Mouse (Mus musculus) midbrain, embryonic 16.5 days (tissue): Measurements from ENCODE around the gene Mnd1. TPM values are rescaled to one million over a fixed set of nuclear protein-coding genes. Genes with fewer than 3 reads are reported as not detected.

Source experiments
- ATAC-seq: fragments of 200-750 bp; cut with Nextera tagmentation; 2 replicates; pipeline ENCODE4 v1.8.0; 2017; ENCODE audit warnings: moderate TSS enrichment
- H3K27ac ChIP-seq: fragments of 300-500 bp; sonication (generic); 2 replicates; pipeline ENCODE4 v1.5.1; 2014; ENCODE audit warnings: mild to moderate bottlenecking, low read length, mixed read lengths
- H3K27me3 ChIP-seq: fragments of 300-500 bp; sonication (generic); 2 replicates; pipeline ENCODE4 v1.6.1; 2014; ENCODE audit warnings: low read depth, low read length, mixed read lengths; ENCODE audit not compliant: control insufficient read depth, insufficient read depth
- H3K36me3 ChIP-seq: fragments of 300-500 bp; sonication (generic); 2 replicates; pipeline ENCODE4 v1.6.1; 2014; ENCODE audit warnings: mild to moderate bottlenecking, low read length, moderate library complexity, mixed read lengths; ENCODE audit not compliant: control insufficient read depth, insufficient read depth
- H3K4me1 ChIP-seq: fragments of 300-500 bp; sonication (generic); 2 replicates; pipeline ENCODE4 v1.6.1; 2014; ENCODE audit warnings: mild to moderate bottlenecking, low read length, mixed read lengths; ENCODE audit not compliant: control insufficient read depth, insufficient read depth
- H3K4me2 ChIP-seq: fragments of 300-500 bp; sonication (generic); 2 replicates; pipeline ENCODE4 v1.6.1; 2014; ENCODE audit warnings: mild to moderate bottlenecking, low read length, mixed read lengths
- H3K4me3 ChIP-seq: fragments of 300-500 bp; sonication (generic); 2 replicates; pipeline ENCODE4 v1.5.1; 2014; ENCODE audit warnings: low read depth, mild to moderate bottlenecking, low read length, moderate library complexity, mixed read lengths
- H3K9ac ChIP-seq: fragments of 300-500 bp; sonication (generic); 2 replicates; pipeline ENCODE4 v1.6.1; 2014; ENCODE audit warnings: low read depth, low read length, mixed read lengths
- H3K9me3 ChIP-seq: fragments of 300-500 bp; sonication (generic); replicated peaks from 2 replicates; pipeline ENCODE4 v1.6.1; 2014; ENCODE audit warnings: mild to moderate bottlenecking, low read length, mixed read lengths; ENCODE audit not compliant: control insufficient read depth, poor library complexity, severe bottlenecking
- WGBS: fragments of 180-500 bp; shearing (Covaris S2); extraction: QIAGEN DNeasy Blood & Tissue Kit; methylation state at CpG from one replicate; pipeline ENCODE4 v1.1.7; 2014; 5-methylcytosine and 5-hydroxymethylcytosine counted together
- polyA plus RNA-seq: library from polyadenylated mRNA; unstranded; fragments of >200 nt; fragmentation: Nextera tagmentation; extraction: Ambion mirVana; gene quantifications from 2 replicates; pipeline ENCODE4 v1.2.1, GENCODE M21; 2015

Mnd1 gene
- polyA plus RNA-seq, 1 experiment from 2014 or later: 1.4 TPM

DNA sequence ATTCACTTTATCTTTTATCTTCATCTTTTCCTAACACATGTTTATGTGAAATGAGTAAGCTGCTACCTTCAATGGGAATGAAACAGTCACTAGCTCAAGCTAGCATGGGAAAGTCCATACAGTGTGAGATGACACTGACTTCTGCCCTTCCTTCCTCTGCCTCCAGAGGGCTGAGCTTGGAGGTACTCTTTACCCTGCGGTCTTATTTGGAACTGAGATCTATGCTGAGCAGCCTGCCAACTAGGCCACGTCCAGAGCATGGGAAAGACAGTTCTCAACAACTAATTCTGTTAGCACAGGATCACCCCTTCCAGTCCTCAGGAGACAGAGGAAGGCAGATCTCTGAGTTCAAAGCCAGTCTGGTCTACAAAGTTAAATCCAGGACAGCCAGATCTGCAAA lies 64.6 kb downstream of the Mnd1 start:
- no peak overlapping the region for H3K4me2 ChIP-seq
- no peak overlapping the region for H3K4me3 ChIP-seq
- ATAC-seq: no peak
- WGBS: 38% methylated on average over 2 of the region's 2 CpGs
- no peaks in the 10 kb centered on the region for H3K36me3 ChIP-seq
- H3K9me3 ChIP-seq: no peaks in the 10 kb centered on the region
- no peak overlapping the region for H3K9ac ChIP-seq
- no peaks in the 10 kb centered on the region for H3K27me3 ChIP-seq
- H3K27ac ChIP-seq: no peak overlapping the region
- H3K4me1 ChIP-seq: no peaks in the 10 kb centered on the region; the same call in 1 of the 2 replicates

DNA sequence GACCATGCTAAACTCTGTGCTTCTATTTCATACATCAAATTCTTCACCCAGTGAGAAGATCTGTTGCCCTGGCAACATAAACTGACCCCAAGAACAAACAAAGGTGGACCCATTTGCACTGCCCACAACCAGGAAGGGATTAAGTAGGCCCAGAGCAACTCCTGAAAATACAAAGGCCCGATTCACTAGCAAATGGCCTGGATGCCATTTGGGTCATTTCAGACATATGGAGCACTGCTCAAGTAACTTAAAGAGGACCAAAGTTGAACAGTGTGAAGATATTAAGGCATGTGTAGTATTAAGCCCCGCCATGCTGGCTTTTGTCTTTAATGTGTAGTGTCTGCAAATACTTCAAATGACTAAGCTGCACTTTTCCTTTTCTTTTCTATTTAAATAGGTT lies 68.7 kb downstream of the Mnd1 start:
- Histone ChIP-seq H3K36me3 (no peaks in the 10 kb centered on the region), H3K9ac (no peak overlapping the region), H3K27ac (no peak overlapping the region), H3K27me3 (no peaks in the 10 kb centered on the region), H3K4me3 (no peak overlapping the region), H3K4me1 (no peaks in the 10 kb centered on the region; the same call in 1 of the 2 replicates), H3K9me3 (no peaks in the 10 kb centered on the region), H3K4me2 (no peak overlapping the region)
- 32% methylated on average over 2 of the region's 2 CpGs for WGBS
- ATAC-seq: no peak

DNA sequence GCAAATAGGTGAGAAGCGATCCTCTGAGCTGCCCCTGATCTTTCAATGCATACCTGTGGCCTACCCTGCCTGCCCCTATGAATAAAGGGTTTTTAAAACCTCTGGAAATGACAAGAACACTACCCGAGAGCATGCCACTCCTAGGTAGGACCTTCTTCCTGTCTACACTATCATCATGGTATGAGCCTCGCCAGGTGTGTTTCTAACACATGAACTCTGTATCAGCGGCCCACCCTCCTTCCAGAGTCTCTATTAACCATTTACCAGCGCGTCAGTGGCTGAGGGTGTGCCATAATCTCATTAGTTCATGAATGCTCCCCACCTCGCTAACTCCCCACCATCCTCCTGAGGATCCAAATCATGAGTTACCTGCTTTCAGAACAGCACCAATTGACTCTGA lies 69.2 kb downstream of the Mnd1 start:
- no peaks in the 10 kb centered on the region; the same call in 1 of the 2 replicates for H3K4me1 ChIP-seq
- H3K4me3 ChIP-seq: no peak overlapping the region
- ATAC-seq: no peak
- H3K9me3 ChIP-seq: no peaks in the 10 kb centered on the region
- H3K27me3 ChIP-seq: no peaks in the 10 kb centered on the region
- no peak overlapping the region for H3K9ac ChIP-seq
- H3K27ac ChIP-seq: no peak overlapping the region
- no peaks in the 10 kb centered on the region for H3K36me3 ChIP-seq
- no peak overlapping the region for H3K4me2 ChIP-seq
- WGBS: 76% methylated on average over 7 of the region's 7 CpGs

DNA sequence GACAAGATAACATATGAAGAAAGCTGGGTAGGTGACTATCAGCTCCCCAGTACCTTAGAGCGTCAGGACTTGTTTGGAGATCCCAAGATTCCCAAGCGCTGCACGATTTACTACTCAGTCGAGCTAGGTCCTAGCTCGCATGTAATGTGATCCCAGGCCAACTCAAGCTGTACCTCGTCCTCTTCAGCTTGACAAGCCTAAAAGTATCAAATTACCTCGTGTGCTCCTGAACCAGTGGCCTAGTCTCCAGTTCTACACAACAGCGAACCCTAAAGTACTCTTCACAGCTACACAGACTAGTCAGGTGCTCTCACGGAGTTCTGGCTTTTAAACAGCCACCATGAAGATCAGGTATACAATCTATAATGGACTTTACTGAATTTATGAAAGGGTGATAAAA lies 70.2 kb downstream of the Mnd1 start:
- no peak overlapping the region for H3K9ac ChIP-seq
- H3K36me3 ChIP-seq: no peaks in the 10 kb centered on the region
- ATAC-seq: no peak
- H3K4me1 ChIP-seq: no peaks in the 10 kb centered on the region; the same call in 1 of the 2 replicates
- H3K27me3 ChIP-seq: no peaks in the 10 kb centered on the region
- no peak overlapping the region for H3K27ac ChIP-seq
- no peak overlapping the region for H3K4me2 ChIP-seq
- no peaks in the 10 kb centered on the region for H3K9me3 ChIP-seq
- H3K4me3 ChIP-seq: no peak overlapping the region
- 62% methylated on average over 9 of the region's 9 CpGs for WGBS

DNA sequence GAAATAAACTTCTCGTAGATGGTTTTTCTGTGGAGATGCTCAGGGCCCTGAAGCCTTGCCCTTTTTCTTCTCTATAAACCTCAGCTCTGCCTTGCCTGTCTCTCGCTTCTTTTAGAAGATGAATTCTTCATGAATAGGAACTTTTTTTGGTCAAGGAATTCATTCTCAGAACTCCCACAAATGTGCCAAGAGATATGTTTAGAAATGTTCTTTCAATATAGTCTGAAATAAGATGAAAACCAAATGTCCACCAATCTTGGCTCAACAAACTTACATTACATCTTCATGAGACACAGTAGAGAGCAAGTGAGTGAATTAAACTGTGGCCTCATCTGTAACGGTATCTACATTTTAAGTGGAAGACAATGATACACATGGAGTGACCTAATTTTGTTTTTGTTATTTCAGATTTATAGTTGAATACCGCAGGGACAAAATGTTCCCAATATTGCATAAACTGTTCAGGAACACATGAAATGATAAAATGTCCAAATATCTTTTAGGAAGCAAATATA lies 74.3 kb downstream of the Mnd1 start:
- Histone ChIP-seq H3K27ac (no peak overlapping the region), H3K4me3 (no peak overlapping the region), H3K4me2 (no peak overlapping the region), H3K9ac (no peak overlapping the region), H3K9me3 (no peaks in the 10 kb centered on the region), H3K4me1 (no peaks in the 10 kb centered on the region), H3K36me3 (no peaks in the 10 kb centered on the region), H3K27me3 (no peaks in the 10 kb centered on the region)
- 94% methylated on average over 4 of the region's 4 CpGs for WGBS
- no peak for ATAC-seq

DNA sequence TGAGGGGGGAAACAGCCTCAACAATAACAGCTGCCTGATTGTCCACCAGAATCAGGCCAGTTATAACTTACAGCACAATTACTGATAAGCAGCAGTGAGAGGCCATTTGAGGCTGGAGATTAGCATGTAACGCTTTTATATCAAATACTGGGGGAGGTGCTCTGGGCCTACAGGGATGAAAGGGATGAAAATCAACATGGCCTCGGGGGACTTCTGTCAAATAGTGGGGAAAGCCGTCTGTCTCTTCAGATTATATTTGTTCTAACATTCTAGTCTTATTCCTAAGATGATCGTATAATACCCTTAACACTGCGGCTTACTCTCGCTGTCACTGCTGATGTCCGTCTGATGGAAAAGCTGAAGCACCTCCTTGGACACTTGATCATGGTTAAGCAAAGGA lies 75.5 kb downstream of the Mnd1 start:
- no peak for ATAC-seq
- Histone ChIP-seq H3K9me3 (no peaks in the 10 kb centered on the region), H3K4me1 (no peaks in the 10 kb centered on the region), H3K36me3 (no peaks in the 10 kb centered on the region), H3K27ac (no peak overlapping the region), H3K27me3 (no peaks in the 10 kb centered on the region), H3K4me3 (no peak overlapping the region), H3K4me2 (no peak overlapping the region), H3K9ac (no peak overlapping the region)
- 41% methylated on average over 7 of the region's 7 CpGs for WGBS

DNA sequence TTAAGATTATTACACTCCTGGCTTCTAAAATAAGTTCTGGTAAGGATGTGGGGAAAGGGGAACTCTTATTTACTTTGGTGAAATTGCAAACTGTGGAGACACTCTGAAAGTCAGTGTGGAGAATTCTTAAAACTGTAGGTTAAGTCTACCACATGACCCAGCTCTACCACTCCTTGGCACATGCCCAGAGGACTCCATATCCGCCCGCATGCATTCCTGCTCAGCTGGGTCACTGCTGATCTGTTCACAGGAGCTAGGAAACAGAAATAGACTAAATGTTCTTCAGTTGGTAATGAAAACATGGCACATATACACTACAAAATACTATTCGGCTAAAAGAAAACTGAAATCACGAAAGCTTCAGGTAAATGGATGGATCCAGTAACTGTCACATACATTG lies 78.1 kb downstream of the Mnd1 start:
- Histone ChIP-seq H3K9me3 (no peaks in the 10 kb centered on the region), H3K9ac (no peak overlapping the region), H3K4me1 (no peaks in the 10 kb centered on the region), H3K4me3 (no peak overlapping the region), H3K36me3 (no peaks in the 10 kb centered on the region), H3K27ac (no peak overlapping the region), H3K27me3 (no peaks in the 10 kb centered on the region), H3K4me2 (no peak overlapping the region)
- ATAC-seq: no peak
- WGBS: 91% methylated on average over 4 of the region's 4 CpGs

DNA sequence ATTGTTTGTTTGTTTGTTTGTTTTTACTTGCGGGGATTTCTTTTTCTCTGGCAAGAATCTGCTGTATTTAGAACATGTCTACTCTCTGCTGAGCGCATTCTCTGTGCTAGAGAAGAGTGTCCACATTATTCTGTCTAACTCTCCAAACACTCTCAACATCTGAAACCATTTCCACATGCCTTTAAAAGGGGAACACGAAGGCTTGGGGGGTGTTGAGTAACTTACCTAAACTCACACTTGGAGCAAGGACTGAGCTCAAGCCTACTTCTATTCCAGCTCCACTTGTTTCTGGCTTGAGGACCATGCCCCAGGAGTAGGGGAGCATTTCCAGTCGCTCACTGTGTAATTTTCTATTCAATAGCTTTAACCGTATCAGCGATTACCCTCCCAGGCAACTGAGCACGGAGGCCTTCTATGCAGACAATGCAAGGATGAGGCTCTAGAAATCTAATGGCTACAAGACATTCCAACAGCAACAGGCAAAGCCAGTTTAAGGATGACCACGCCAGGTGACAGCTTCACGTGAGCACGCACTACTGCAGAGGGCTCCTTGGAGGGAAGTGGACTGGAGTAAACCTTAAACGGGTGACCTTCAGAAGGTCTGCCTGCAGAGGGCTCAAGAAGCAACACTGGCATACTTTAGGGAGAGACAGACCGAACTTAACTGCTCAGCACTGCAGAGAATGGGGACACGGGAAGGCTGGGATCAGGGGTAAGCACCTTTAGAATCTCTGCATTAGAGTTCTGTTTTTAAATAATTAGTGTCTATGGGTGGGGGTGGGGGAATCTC lies 78.8 kb downstream of the Mnd1 start:
- no peak overlapping the region for H3K27ac ChIP-seq
- 70% methylated on average over 13 of the region's 13 CpGs for WGBS
- no peaks in the 10 kb centered on the region for H3K4me1 ChIP-seq
- no peaks in the 10 kb centered on the region for H3K36me3 ChIP-seq
- no peak for ATAC-seq
- H3K9me3 ChIP-seq: no peaks in the 10 kb centered on the region
- H3K4me3 ChIP-seq: no peak overlapping the region
- H3K9ac ChIP-seq: no peak overlapping the region
- no peaks in the 10 kb centered on the region for H3K27me3 ChIP-seq
- no peak overlapping the region for H3K4me2 ChIP-seq

DNA sequence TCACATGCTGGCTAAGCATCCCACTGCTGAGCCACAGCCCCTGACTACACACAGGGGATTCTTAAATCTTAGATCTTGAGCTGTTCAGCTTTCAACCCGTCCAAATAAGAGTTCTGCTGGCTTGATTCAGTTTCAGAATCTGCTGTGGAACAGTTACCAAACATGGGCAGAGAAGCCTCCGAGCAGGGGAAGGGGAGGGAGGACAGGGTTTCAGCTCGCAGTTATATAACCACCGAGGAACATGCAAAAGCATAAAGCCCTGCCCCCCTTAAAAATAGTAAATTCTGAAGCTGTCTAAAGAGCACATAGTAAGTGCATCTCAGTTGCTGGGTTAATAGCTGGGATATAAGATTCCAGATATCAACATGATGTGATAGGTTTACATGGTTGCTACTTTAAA lies 80.1 kb downstream of the Mnd1 start:
- ATAC-seq: no peak

More for the DNA sequence above, 80.1 kb downstream of the Mnd1 start:
- no peak overlapping the region for H3K4me2 ChIP-seq
- H3K36me3 ChIP-seq: no peaks in the 10 kb centered on the region
- no peaks in the 10 kb centered on the region for H3K4me1 ChIP-seq
- no peak overlapping the region for H3K4me3 ChIP-seq
- H3K27ac ChIP-seq: no peak overlapping the region
- no peaks in the 10 kb centered on the region for H3K9me3 ChIP-seq
- no peaks in the 10 kb centered on the region for H3K27me3 ChIP-seq
- 72% methylated on average over 4 of the region's 4 CpGs for WGBS
- no peak overlapping the region for H3K9ac ChIP-seq
